Mouse (Mus musculus) lung, postnatal 0 days (tissue): ENCODE measurements around the gene Fbxo36. TPM values are rescaled to one million over a fixed set of nuclear protein-coding genes. Genes with fewer than 3 reads are reported as not detected.

Experiments used
- ATAC-seq: fragments of 200-750 bp; cut with Nextera tagmentation; 2 replicates; pipeline ENCODE4 v1.8.0; 2017; ENCODE audit warnings: moderate library complexity
- DNase-seq: peaks from one replicate; pipeline ENCODE4 v3.0.0-alpha.2; 2016; ENCODE audit warnings: low spot score
- H3K27ac ChIP-seq: fragments of 300-500 bp; sonication (generic); 2 replicates; pipeline ENCODE4 v1.5.1; 2014; ENCODE audit warnings: antibody characterized with exemption, mild to moderate bottlenecking, low read length, mixed read lengths
- H3K27me3 ChIP-seq: fragments of 300-500 bp; sonication (generic); replicated peaks from 2 replicates; pipeline ENCODE4 v1.6.1; 2014; ENCODE audit warnings: low read length, mixed read lengths; ENCODE audit not compliant: insufficient read depth
- H3K36me3 ChIP-seq: fragments of 300-500 bp; sonication (generic); 2 replicates; pipeline ENCODE4 v1.6.1; 2014; ENCODE audit warnings: low read length, mixed read lengths; ENCODE audit not compliant: insufficient read depth
- H3K4me1 ChIP-seq: fragments of 300-500 bp; sonication (generic); 2 replicates; pipeline ENCODE4 v1.6.1; 2014; ENCODE audit warnings: antibody characterized with exemption, low read depth, low read length, mixed read lengths; ENCODE audit not compliant: insufficient read depth
- H3K4me2 ChIP-seq: fragments of 300-500 bp; sonication (generic); replicated peaks from 2 replicates; pipeline ENCODE4 v1.6.1; 2014; ENCODE audit warnings: low read depth, mild to moderate bottlenecking, low read length, moderate library complexity, mixed read lengths
- H3K4me3 ChIP-seq: fragments of 300-500 bp; sonication (generic); 2 replicates; pipeline ENCODE4 v1.5.1; 2014; ENCODE audit warnings: low read depth, low read length
- H3K9ac ChIP-seq: fragments of 300-500 bp; sonication (generic); replicated peaks from 2 replicates; pipeline ENCODE4 v1.6.1; 2014; ENCODE audit warnings: low read depth, mild to moderate bottlenecking
- H3K9me3 ChIP-seq: fragments of 300-500 bp; sonication (generic); 2 replicates; pipeline ENCODE4 v1.6.1; 2016; ENCODE audit warnings: low read length, mixed read lengths
- CTCF ChIP-seq: IDR thresholded peaks from 2 replicates; pipeline ENCODE4 v1.5.1; 2016; ENCODE audit warnings: antibody characterized with exemption, mild to moderate bottlenecking
- EP300 ChIP-seq: IDR thresholded peaks from 2 replicates; pipeline ENCODE4 v1.6.1; 2016; ENCODE audit warnings: antibody characterized with exemption, mild to moderate bottlenecking, control low read depth
- WGBS: fragments of 180-500 bp; shearing (Covaris S2); extraction: QIAGEN DNeasy Blood & Tissue Kit; methylation state at CpG from one replicate; pipeline ENCODE4 v1.1.7; 2014; 5-methylcytosine and 5-hydroxymethylcytosine counted together
- polyA plus RNA-seq: library from polyadenylated mRNA; unstranded; fragments of >200 nt; fragmentation: Nextera tagmentation; extraction: Ambion mirVana; gene quantifications from 2 replicates; pipeline ENCODE4 v1.2.1, GENCODE M21; 2015

Gene Fbxo36
- polyA plus RNA-seq, 1 experiment from 2014 or later: 23.6 TPM

DNA sequence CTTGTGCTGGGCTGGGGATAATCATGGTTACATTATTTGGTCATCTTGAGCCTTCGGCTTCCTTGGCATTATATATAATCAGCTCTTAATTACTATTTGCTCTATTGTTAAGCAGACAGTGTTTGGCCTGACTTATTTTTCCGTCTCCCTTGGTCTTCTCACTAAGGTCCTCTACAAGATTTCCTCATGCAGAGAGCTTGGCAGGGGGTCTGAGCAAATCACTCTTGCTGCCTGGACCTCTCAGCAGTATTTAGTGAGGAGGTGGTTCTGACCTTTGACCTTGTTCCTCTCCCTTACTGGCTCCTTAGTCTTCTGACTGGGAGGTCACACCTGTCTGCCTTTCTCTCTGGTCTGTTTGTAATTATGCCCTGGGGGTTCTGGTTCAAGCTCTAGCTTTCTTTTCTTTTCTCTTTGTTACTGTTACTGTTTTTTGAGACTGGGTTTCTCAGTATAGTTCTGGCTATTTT lies 42.5 kb downstream of the Fbxo36 start:
- WGBS: 64% methylated on average over 2 of the region's 2 CpGs
- DNase-seq: no peak
- H3K4me1 ChIP-seq: no peaks in the 10 kb centered on the region
- TF ChIP-seq EP300 (no peak), CTCF (no peak)
- no peaks in the 10 kb centered on the region for H3K27me3 ChIP-seq
- H3K36me3 ChIP-seq: no peaks in the 10 kb centered on the region
- no peak overlapping the region for H3K4me2 ChIP-seq
- H3K9ac ChIP-seq: no peak overlapping the region
- H3K9me3 ChIP-seq: no peaks in the 10 kb centered on the region
- no peak overlapping the region for H3K4me3 ChIP-seq
- H3K27ac ChIP-seq: no peak overlapping the region
- no peak for ATAC-seq

GRCm38 (mm10) chr1:84882937-84883336 lies 43.3 kb downstream of the Fbxo36 start:
- Histone ChIP-seq H3K9ac (no peak overlapping the region), H3K4me3 (no peak overlapping the region)
- DNase-seq: no peak

GRCm38 (mm10) chr1:84883889-84884288 lies 44.2 kb downstream of the Fbxo36 start:
- Histone ChIP-seq H3K27ac (no peak overlapping the region), H3K36me3 (no peaks in the 10 kb centered on the region), H3K4me2 (no peak overlapping the region), H3K4me1 (no peaks in the 10 kb centered on the region), H3K9ac (no peak overlapping the region), H3K27me3 (no peaks in the 10 kb centered on the region), H3K9me3 (no peaks in the 10 kb centered on the region), H3K4me3 (no peak overlapping the region)
- DNase-seq (no peak), ATAC-seq (no peak)
- TF ChIP-seq CTCF (no peak), EP300 (no peak)
- 64% methylated on average over 4 of the region's 4 CpGs for WGBS

More at GRCm38 (mm10) chr1:84882937-84883336, 43.3 kb downstream of the Fbxo36 start:
- ATAC-seq: no peak
- Histone ChIP-seq H3K27me3 (no peaks in the 10 kb centered on the region), H3K9me3 (no peaks in the 10 kb centered on the region), H3K4me2 (no peak overlapping the region), H3K27ac (no peak overlapping the region), H3K36me3 (no peaks in the 10 kb centered on the region), H3K4me1 (no peaks in the 10 kb centered on the region)
- WGBS: 79% methylated on average over 4 of the region's 4 CpGs
- no peak for TF ChIP-seq EP300
- TF ChIP-seq CTCF: no peak

DNA sequence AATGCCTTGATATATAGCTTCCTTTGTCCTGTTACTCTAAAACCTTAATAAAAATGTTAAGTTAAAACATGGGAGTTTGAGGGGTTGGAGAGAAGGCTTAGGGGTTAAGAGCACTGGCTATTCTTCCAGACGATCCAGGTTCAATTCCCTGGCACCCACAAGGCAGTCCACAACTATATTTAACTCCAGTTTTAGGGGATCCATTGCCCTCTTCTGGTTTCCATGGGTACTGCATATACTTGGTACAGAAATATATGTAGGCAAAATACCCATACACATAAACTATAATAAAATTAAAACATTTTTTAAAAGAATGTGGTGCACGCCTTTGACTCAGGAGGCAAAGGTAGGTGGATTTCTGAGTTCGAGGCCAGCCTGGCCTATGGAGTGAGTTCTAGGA lies 45.5 kb downstream of the Fbxo36 start:
- WGBS: 76% methylated on average over 3 of the region's 3 CpGs
- ATAC-seq: no peak
- DNase-seq: no peak

DNA sequence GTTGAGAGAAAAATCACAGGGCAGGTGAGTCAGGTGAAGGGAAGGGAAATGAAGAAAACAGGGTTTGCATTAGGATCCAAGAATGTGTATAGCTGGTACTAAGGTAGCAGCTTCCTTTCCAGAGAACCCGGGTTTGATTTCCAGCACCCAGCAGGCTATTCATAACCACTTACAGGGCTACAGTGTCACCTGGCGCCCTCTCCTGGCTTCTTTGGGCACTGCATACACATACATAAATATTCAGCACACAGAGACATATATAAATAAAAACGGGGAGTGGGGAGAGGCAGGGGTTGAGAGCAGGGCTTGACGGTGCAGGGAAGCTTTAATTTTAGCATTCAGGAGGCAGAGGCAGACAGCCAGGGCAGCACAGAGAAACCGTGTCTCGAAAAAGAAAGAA lies 46.3 kb downstream of the Fbxo36 start:
- 85% methylated on average over 6 of the region's 6 CpGs for WGBS
- TF ChIP-seq EP300 (no peak), CTCF (peak; percentile 11; the same call in 1 of the 2 replicates)

More for the DNA sequence above, 45.5 kb downstream of the Fbxo36 start:
- no peaks in the 10 kb centered on the region for H3K27me3 ChIP-seq
- TF ChIP-seq EP300 (no peak), CTCF (peak; percentile 43)
- H3K36me3 ChIP-seq: no peaks in the 10 kb centered on the region
- H3K27ac ChIP-seq: no peak overlapping the region
- no peaks in the 10 kb centered on the region for H3K4me1 ChIP-seq
- no peak overlapping the region for H3K4me3 ChIP-seq
- H3K9me3 ChIP-seq: no peaks in the 10 kb centered on the region
- no peak overlapping the region for H3K4me2 ChIP-seq
- no peak overlapping the region for H3K9ac ChIP-seq

GRCm38 (mm10) chr1:84889330-84890004 lies 49.8 kb downstream of the Fbxo36 start:
- H3K4me3 ChIP-seq: no peak overlapping the region
- TF ChIP-seq CTCF (no peak), EP300 (no peak)
- H3K4me1 ChIP-seq: no peaks in the 10 kb centered on the region
- H3K9me3 ChIP-seq: no peaks in the 10 kb centered on the region
- no peak overlapping the region for H3K4me2 ChIP-seq
- DNase-seq: no peak
- H3K27ac ChIP-seq: no peak overlapping the region
- ATAC-seq: no peak
- H3K36me3 ChIP-seq: no peaks in the 10 kb centered on the region
- 54% methylated on average over 8 of the region's 8 CpGs for whole genome bisulfite sequencing
- H3K27me3 ChIP-seq: no peaks in the 10 kb centered on the region
- no peak overlapping the region for H3K9ac ChIP-seq

More for the DNA sequence above, 46.3 kb downstream of the Fbxo36 start:
- H3K4me3 ChIP-seq: no peak overlapping the region
- no peaks in the 10 kb centered on the region for H3K27me3 ChIP-seq
- no peak for ATAC-seq
- H3K4me1 ChIP-seq: no peaks in the 10 kb centered on the region
- no peaks in the 10 kb centered on the region for H3K36me3 ChIP-seq
- DNase-seq: no peak
- H3K9me3 ChIP-seq: no peaks in the 10 kb centered on the region
- H3K27ac ChIP-seq: no peak overlapping the region
- H3K9ac ChIP-seq: no peak overlapping the region
- H3K4me2 ChIP-seq: no peak overlapping the region
